Mouse (Mus musculus): ENCODE data around the gene Arhgef15.

DNA sequence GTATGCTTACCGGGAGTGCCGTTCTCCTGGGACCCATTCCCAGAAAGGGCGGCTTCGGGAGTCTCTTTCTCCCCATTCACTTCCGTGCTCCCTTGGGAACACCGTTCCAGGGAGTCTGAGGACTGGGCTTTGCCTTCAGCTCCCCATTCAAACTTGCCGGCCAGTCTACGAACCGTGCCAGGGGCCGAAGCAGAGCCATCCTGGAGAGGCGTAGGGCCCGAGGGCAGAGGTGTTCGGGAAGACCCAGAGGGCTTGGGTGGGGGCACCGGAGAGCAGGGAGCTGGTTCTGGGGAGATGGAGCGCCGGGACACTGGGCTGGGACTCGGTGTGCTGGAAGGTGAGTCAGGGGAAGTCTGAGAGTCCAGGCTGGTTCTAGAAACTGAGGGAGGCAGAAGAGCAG lies 2.9 kb downstream of the Arhgef15 start:
- TF ChIP-seq POLR2A (IDR thresholded peaks at IDR 0.05; ENCODE audit: control insufficient read depth, extremely low read depth, insufficient read depth, low read length, poor library complexity) (no peak), CTCF (IDR thresholded peaks at IDR 0.05; ENCODE audit: borderline replicate concordance, control insufficient read depth, extremely low read depth, insufficient read depth, low read length, poor library complexity) (0 out of 2 replicates have a peak, but pooled peaks have one; percentile 15)

Data from thymus, adult 2 months (tissue).